In genomic region chr17:3083886-3084550, GRCm38 (mm10) we compare ENCODE assay signal across 8 mouse cellular contexts. TPM values are rescaled to one million over a fixed set of nuclear protein-coding genes. Genes with fewer than 3 reads are reported as not detected.
DNase-seq lines count a peak whose midpoint lies in the region; ATAC-seq lines count a peak whose summit lies in the region.

No protein-coding gene starts in this region.

- peak overlapping the region; percentile 60 for H3K9ac ChIP-seq in hindbrain, embryonic 14.5 days

- peak; percentile 99 for DNase-seq in R1 (ENCODE audit: low read depth, low spot score)
- peak; percentile 96 for DNase-seq in cerebellum, postnatal 25 days
- peak; percentile 89 to 91 for DNase-seq in frontal cortex, postnatal 25 days (ENCODE audit: low spot score in 2 of 2)
- peak; percentile 94 for DNase-seq in hindbrain, embryonic 14.5 days (ENCODE audit: low spot score)
- peak; percentile 89 for DNase-seq in left cerebral cortex, adult 11 months (ENCODE audit: low spot score)
- peak; percentile 94 to 97 for DNase-seq in lung, postnatal 4 days
- peak; percentile 85 for DNase-seq in retina, postnatal 7 days (ENCODE audit: low read depth, low spot score)
- peak; percentile 84 for DNase-seq in urinary bladder, adult 2 months (ENCODE audit: low spot score)

- peak overlapping the region; percentile 92 for H3K27ac ChIP-seq in hindbrain, embryonic 14.5 days

- H3K4me3 ChIP-seq in hindbrain, embryonic 14.5 days (replicated peaks; ENCODE audit: low read length), result peak overlapping the region; percentile 42

- no peaks in the 10 kb centered on the region for H3K4me1 ChIP-seq in hindbrain, embryonic 14.5 days (replicated peaks; ENCODE audit: control insufficient read depth, insufficient read depth, low read length)

- peak overlapping the region; percentile 65 for H3K4me2 ChIP-seq in hindbrain, embryonic 14.5 days (replicated peaks)

- H3K9me3 ChIP-seq in hindbrain, embryonic 14.5 days (ENCODE audit: control insufficient read depth, low read length), result no peaks in the 10 kb centered on the region

- H3K27me3 ChIP-seq in hindbrain, embryonic 14.5 days (ENCODE audit: control insufficient read depth, insufficient read depth, low read length), result no peaks in the 10 kb centered on the region

- WGBS in hindbrain, embryonic 14.5 days, result under 1% methylated on average over 37 of the region's 40 CpGs

- H3K36me3 ChIP-seq in hindbrain, embryonic 14.5 days (replicated peaks; ENCODE audit: control insufficient read depth, insufficient read depth), result no peaks in the 10 kb centered on the region

- peak; percentile 73 for ATAC-seq in hindbrain, embryonic 14.5 days (ENCODE audit: low FRiP score)

RNA-seq across cellular contexts. Expression of gene Scaf8, which starts 30.8 kb away (rescaled TPM):
- 19.3 and 21.3 TPM in 2 replicates for polyA plus RNA-seq in hindbrain, embryonic 14.5 days (2014; fragmentation: Nextera tagmentation; extraction: Ambion mirVana)
- 23.0 and 25.0 TPM in 2 replicates for polyA plus RNA-seq in urinary bladder, adult 2 months (2012; rRNA removed)

Comparison
In these comparisons a context has a peak if more than half of its experiments do, and no peak if none do; other contexts are left out.
1. Peak in every context shown above with its lines: DNase-seq, ATAC-seq, H3K4me3 ChIP-seq and H3K27ac ChIP-seq.